Mouse (Mus musculus) right cerebral cortex, postnatal 25 days (tissue): Measurements from ENCODE around the gene Drc7.
"Not testable (repeated sequence)": the region's sequence is repeated elsewhere in the genome, so short reads cannot be mapped to it uniquely, and the experiment has no call there.

Source experiments
- DNase-seq: peaks from one replicate; pipeline ENCODE4 v3.0.0; 2022

Drc7 gene

DNA sequence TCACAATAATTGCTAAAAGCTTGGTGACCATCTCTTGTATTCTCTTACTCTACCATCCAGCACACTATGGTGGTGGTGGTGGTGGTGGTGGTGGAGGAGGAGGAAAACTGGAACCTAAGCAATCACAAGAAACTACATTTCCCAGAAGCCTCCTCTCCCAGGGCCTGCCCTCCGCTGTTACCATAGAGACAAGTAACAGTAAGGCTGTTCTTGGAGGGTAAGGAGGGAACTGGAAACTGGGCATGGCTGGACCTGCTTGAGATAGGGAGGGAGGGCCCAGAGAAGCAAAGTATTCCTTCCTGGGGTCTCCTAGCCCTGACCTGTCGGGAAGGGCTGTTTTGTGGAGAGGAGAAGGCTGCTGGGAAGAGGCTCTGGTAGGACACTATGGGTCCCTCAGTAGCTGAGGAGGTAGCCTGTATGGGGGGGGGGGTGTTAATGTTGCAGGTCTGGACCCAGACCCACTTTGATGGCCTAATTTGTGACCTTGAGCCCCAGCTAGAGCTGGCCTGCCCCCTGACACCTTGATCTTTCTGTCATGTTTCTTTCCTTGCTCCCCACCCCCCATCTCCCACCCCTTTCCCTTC is at the start of gene Drc7:
TSS of gene Drc7 (plus strand) at position 177 of the 584 bp plus-strand sequence.
- DNase-seq: no peak

DNA sequence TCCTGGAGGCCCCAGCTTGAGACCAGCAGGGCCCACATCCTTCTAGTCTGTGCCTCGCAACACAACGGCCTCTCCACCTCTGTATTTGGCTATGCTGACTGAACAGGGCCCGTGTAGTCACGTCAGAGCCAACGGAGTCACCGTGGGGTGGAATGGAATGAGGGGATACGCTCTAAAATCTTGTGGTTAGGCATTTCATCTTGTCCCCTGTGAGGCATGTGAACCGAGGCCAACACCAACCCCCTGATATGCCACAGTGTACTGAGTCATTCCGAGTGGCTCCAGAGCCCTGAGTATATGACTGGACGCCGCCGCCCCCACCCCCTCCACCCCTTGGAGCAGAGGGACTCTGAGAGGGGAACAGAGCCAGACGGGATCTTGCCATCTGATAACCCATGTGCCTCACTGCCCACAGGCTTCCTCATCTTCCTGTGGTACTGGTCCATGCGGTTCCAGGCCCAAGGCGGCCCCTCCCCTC is 42.4 kb upstream of the Drc7 start:
- DNase-seq: no peak

DNA sequence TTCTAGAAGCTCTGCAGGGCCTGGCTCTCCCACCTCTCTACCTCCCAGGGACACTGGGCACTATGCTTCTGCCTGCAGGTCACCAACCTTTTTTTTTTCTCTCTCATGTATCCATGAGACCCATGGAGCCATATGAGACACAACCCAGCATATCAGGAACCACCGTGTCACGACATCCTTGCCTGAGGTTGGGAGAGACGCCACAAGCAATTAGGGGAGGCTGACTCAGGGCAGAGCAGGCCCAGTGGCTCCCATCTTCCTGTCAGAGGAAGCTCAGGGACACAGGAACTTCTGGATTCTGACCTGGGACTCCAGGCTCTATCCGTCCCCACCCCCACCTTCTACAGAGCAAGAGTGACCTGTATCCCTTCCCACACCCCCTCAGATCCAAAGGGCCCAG is 39.0 kb upstream of the Drc7 start:
- no peak for DNase-seq

DNA sequence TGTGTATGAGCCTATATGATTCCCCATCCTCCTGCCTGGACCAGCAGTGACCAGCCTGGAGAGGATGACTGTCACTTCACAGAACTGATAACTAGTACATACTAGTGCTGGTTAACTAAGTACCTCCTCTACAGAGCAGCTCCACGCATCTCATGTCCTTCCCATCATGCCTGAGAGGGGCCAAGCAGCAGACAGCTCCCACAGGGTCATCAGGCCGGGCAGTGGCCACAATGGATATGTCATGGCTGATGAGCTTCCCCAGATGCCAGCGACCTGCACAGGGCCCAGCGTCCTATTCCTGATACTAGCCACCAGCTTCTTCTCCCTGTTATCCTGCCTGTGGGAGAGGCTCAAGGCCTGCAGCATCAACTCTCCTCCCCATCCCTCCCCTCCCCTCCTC is 38.2 kb upstream of the Drc7 start:
- no peak for DNase-seq

DNA sequence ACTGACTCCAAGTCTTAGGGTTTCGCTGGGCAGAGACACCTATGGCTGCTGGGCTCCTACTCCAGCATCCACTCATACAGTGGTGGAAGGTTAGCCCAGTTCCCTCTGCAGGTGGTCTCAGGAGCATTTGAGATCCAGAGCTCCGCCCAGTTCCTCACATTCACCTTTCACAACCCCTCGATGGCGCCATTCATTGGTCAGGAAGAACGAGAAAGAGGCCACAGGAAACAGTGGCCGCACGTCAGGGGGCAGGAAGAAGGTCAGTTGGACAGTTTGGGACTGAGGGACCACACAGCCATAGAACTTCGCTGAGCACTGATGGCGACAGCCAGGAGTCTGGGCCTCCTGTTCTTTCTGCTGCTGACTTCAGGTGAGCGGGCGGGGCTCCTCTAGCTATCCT is 37.5 kb upstream of the Drc7 start, which contains the start of gene Adgrg3:
TSS of gene Adgrg3 (plus strand) at position 242 of the 400 bp plus-strand sequence.
- no peak for DNase-seq

DNA sequence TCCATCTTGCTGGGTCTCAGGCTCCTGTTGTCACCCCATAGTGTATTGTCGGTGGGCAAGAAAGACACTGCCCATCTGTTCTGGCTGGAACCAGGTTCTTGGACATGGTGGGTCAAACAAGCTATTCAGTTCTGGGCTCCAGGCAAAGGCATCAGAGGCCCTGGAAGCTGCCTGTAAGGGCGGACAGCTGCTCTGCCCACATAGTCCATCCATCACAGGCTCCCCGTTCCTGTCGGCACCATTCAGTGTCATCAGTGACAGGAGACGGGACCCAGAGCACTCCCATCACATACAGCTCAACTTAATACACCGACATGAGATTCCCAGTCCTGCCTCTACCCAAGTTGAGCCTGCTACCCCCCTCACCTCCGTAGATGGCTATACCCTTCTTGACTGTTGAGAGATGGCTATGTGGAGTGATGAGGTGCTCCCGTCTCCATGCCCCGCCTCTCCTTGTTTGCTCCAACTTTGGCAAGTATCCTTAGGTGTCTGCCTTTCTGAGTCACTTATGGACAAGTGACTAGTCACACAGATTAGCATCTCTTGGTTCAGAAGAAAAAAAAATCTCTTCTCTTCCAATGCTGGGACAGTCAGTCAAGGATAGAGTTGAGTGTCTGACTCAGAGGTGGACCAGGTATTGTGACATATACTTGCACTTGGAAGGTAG is 36.8 kb upstream of the Drc7 start:
- no peak for DNase-seq

DNA sequence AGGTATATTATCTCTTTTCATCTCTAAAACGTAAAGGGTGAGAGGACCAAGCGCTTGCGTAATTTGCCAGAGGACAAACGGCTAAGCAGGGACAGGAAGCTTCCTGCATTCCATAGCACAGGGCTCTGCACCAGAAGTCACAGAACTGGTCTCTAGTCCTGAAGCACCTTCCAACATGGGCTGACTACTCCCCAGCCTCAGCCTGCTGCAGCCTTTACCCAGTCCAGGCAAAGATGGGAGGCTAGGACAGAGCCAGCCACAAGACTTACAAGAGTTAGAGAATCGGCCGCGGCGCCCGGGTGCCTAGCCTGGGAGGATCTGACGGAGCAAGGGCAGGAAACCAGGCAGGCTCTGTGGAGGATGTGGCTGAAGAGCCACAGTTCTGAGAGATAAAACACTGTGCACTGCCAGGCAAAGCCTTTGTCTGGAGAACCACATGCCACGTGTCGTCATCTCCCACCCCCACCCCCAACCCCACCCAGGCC is 34.6 kb upstream of the Drc7 start:
- no peak for DNase-seq

DNA sequence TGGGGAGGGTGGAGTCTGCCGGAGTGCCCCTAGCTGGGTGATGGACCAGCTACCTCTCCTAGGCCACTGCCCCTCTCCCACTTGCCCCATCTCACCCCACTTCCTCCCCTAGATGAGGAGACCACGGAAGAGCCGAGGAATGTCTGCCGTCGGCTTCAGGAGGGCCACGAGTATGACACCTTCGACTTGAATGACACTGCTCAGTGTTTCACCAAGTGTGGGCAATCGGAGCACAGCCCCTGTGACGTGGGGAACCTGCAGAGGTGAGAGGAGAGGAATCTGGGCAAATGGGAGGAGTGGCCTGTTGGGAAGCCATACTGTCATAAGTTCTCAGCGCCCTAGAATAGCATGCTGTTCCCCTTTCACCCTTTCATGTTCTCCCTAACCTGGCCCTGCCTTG is 34.1 kb upstream of the Drc7 start:
- DNase-seq: no peak

DNA sequence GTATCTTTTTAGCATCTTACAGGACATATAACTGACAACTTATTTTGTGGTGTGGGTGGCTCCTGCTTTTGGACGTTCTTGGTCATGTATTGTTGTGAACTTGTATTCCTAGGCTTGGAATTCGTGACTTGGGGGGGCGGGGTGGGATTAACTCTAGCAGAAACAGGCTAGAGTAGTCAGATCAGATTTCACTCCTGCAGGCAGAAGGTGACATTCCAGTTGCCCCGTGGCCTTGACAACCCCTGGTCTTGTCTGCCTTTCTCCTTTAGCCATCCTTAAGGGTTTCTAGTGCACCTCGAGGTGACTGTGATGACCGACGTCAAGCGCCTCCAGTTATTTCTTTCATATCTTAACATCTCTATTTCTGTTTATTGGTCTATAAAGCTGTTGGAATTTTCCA is 31.7 kb upstream of the Drc7 start:
- DNase-seq: no peak

DNA sequence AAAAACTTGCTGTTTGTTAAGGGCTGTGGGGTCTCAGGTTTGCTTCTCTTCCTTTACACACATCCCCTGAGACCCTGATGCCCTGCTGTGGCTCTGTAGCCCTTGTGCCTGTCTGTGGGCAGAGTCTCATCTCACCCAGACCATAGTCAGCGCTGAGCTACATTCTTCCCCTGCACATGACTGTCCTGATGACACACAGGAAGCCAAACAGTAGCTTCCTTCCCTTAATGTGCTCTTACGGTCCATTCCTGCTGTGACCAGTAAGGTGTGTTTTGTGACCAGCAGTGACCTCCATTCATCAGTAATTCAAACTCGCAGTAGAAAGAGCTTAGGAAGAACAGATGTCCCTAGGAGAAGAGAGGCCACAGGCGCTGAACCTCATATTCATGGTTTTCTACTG is 30.5 kb upstream of the Drc7 start:
- no peak for DNase-seq

DNA sequence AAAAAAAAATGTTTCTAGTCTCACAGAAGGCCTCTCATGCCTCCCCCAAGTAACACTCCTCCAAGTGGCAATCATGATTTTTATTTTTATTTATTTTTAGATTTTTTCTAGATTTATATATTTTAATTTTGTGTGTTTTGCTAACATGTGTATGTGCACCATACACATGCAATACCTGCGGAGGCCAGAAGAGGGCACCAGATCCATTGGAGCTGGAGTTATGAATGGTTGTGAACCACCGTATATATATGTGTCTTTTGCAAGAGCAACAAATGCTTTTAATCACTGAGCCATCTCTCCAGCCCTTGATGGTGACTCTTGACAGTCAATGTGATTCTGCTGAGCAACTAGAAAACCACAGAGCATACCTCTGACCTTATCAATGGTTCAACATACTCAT is 29.5 kb upstream of the Drc7 start:
- DNase-seq: no peak

DNA sequence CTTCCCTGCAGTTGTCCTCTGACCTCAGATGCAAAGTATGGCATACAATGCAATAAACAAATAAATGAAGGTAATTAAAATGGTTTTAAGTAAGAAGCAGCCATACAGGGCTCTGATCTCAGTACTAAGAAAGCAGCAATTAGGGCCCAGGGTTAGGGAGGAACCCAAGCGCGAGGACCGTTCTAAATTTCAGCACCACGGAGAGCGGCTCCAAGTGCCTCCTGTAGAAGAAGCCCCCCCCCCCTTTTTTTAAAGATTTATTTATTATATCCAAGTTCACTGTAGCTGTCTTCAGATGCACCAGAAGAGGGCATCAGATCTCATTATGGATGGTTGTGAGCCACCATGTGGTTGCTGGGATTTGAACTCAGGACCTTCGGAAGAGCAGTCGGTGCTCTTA is 26.5 kb upstream of the Drc7 start:
- DNase-seq: not testable (repeated sequence)

DNA sequence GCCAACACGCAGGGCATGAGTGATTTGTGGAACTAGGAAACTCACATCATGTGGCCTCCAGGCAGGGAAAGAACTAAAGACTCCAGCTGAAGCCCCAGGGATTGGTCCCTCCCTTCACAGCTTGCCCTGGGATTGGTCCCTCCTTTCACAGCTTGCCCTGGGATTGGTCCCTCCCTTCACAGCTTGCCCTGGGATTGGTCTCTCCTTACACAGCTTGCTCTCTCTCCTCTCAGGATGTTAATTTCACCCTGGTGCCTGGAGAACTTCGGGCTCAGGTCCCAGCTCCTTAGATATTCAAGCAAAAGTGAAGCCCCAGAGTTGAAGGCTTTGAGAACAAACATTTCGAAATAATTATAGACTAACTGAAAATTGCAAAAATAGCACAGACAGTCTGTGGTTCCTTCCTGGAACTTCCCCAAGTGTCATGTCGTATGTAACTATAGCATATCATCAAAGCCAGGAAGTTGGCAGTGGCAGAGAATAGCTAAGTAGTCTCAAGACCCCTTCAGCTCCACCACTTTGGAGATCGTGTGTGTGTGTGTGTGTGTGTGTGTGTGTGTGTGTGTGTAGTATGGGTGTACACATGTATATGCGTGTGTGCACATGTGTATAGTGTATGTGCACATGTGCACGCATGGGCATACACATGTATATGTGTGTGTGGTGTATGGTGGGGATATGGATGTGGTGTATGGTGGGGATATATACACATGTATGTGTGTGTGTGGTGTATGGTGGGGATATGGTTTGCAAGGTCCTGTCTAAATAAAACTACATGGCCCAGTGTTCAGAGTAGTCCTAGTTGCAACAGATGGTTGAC is 17.6 kb upstream of the Drc7 start:
- DNase-seq: peak; percentile 17

DNA sequence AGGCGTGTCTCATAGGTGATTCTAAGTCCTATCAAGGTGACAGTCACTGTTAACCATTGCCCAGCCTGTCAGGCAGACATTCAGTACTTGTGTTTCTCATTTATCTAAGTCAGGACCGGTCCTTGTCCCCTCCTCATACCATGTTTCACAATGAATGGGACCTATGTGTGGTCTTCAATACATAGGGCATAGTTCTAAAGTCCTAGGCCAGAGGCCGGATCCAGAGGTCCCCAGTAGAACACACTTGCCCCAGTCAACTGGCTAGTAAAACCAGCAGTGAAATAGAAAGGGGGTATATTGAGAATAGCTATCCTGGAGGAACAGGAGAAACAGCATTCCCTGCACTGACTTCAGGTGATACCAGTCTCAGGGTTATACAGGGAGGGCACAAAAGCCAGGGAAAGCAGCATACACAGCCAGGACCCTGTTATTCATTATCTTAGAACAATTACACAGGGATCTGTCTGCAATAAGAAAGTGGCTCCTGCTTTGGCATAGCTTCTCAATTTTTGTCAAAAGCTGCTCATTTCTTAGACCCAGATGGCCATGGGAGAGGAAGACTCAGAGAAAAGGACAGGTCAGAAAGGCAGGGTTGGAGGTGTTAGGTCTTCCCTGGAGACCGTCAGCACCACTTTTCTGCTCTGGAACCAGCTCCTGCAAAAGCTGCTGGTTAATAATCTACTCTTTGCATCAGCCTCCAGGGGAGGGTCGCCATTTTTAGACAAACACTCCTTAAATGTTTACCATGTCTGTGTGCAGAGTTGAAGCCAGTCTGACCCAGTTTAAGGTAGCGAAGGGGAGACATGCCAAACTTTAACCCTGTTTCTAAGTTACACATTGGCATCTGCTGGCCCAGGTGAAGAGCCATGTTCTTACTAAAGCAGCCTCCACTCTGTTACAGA is 12.8 kb upstream of the Drc7 start:
- no peak for DNase-seq

DNA sequence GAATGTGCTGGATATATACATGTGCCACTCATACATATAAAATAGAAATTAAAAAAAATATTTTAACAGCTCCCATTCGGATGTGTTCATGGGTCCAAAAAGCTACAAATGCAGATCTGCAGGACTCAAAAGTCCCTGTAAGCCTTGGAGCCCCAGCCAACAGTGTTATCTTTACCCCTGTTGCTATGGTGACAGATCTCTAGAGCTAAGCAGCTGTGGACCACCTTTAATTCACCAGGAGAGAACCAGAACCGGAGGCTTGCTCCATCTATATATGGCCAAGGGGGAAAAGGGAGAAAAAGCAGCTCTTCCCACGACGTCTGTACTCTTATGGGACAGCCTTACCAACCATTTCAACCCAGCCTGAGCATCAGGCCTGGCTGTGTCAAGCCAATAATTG is 10.1 kb upstream of the Drc7 start:
- no peak for DNase-seq

DNA sequence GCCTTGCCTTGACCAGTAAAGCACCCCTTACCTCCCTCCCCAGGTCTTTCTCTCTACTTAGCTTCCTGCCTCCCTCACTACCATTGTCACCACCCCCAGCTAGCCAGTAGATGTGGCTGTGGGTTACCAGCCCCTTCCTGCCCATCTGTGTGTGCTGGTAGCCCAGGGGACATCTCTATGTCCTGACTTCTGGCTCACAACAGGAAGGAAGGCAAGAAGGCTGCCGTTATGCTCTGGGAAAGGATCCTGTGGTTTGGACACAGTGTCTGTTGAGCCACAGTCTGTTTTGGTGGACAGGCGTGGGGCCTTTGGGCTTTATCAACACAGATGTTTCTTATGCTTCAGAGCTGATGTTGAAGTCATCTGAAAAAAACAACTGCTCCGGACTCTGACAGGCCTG is 7.9 kb upstream of the Drc7 start:
- no peak for DNase-seq

DNA sequence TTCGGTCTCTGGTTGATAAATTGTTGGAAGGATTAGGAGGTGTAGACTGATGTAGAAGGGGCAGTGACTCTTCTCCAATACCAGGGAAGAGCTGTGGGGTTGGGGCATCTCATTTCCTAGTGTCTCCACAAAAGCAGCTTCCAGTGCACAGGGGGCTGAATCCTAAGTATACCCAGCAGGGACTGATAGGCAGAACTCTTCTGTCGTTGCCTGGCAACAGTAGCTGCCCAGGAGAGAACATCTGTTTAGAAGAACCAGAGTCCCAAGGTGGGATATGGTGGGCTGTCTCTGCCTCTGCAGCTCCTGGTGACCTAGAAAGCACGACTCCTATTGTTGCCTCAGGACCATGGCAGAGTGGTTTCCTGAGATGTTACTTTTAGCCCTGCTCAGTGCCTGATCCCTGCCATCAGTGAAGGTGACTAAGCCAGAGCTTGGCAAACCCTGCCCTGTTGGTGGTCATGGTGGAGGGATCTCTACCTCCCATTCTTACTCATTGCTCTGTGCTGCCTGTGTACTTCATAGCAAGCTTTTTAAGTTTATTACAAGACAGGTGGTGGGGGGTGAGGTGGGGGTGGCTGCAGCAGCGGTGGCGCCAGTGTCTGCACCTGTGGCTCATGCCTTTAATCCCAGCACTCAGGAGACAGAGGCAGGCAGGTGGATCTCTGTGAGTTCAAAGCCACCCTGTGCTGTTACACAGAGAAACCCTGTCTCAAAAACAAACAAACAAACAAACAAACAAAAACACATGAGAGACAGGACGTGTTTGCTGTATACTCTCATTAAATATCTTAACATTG is 6.8 kb upstream of the Drc7 start:
- no peak for DNase-seq

DNA sequence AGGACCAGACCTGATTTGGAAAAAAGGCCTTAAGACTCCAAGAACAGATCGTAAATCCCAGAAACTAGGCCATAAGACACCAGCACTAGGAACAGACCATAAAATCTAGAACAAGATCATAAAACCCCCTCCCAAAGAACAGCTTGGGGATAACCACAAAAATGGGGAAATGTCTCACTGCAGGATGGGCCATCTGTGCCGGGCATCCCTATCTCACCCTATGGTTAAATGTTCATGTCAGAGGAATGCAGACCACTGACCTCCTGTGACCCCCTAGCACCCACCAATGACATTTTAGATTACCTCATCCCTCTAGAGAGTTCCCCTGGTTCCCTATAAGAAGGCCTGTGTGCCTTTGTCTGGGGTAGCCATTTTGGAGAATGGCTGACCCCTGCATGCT is 5.3 kb upstream of the Drc7 start:
- DNase-seq: no peak

DNA sequence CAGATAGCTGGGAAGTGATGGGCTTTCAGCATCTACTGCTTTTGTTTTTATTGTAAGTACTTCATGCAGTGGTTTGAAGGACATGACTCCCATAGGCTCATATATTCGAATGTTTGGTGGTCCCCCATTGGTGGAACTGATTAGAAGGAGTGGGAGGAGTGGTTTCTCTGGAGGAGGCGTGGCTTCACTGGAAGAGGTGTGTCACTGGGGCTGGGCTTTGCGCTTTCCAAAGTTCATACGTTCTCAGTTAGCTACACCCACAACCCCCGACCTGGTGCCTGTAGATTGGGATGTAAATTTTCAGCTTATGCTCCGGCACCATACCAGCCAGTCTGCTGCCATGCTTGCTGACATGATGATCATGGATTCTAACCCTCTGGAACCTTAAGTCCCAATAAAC is 465 bp upstream of the Drc7 start:
- no peak for DNase-seq

DNA sequence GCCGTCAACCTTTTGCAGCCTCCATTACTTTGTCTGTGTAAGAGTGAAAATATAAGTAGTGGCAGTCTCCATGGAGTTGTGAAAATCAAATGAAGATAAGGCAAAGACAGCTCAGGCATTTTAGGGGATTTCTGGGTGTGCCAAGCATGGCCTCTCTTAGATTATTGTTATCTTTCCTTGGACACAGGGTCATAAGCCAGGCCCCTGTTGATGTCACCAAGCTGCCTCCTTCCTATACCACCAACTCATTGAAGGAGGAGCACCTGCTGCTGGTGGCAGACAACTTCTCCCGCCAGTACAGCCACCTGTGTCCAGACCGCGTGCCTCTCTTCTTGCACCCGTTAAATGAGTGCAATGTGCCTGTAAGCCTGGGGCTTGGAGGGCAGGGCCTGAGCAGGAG is 1.5 kb downstream of the Drc7 start:
- DNase-seq: no peak

DNA sequence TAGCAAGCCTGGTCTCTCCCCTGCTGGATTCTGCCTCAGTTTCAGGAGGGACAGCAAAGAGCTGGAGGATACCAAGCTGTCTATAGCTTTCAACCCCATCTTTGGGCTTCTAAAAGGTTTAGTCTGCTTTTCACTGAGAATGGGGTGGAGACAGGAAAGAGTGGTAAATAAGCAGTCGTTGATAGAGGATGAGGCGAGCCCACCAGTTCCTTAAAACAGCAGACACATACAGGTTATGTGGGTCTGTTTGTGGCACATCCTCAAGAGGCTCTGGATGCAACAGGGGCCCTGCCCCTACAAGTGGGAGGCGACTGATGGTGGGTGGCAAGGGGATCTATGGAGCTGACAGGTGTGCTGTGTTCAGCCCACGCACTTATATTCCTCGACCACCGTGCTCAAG is 3.8 kb downstream of the Drc7 start:
- no peak for DNase-seq
